Mouse (Mus musculus) left cerebral cortex, adult 11 months (tissue): ENCODE data around the gene Rsph14.

ENCODE experiments used
- DNase-seq: peaks from one replicate; pipeline ENCODE4 v3.0.0; 2022; ENCODE audit warnings: low spot score

The Rsph14 gene

GRCm38 (mm10) chr10:75032395-75032794, at the start of gene Rsph14:
Gene Rsph14 (minus strand): TSS chr10:75032586.
- DNase-seq, result peak; percentile 59

DNA sequence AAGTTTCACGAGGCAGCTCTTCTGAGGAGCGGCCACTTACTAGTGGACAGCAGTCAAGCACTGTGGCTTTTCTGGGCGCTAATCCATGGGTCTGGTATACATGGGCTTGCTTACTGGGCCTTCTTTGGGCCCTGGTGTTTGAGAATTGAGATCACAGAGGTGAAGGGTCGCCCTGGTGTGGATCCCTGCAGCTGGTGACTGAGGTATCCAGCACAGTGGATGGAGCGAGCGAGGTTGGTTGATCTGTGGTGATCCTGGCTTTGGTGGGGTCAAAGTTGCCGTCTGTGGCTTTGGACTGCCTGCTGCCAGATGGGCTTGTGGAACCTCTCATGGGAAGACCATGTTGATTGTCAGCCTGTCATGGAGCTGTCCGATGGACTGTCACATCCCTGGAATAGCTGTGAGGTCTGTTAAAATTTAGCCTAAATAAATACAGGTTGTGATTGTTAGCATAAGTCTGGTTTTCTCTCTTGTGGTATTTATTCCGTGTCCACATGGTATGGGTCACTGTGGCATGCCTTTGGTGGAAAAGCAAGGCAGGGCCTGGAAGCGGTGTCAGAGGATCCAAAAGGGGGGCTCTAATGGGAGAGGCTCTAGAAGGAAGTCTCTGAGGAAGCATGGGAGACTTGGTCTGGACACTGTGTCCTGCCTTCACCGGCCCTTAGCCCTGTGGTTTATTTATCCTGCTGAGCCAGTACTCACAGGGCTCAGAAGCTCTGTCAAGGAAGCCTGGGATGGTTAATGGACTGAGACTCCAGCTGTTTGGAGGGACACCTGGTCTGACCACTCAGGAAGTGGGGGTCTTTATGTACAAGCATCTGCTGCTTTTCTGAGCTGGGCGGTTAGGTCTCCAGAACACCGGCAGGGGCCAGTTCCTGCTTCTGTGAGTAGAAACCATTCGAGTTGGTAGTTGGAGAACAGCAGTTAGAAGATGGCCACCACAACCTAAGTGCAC, 46.1 kb upstream of the Rsph14 start:
- no peak for DNase-seq

GRCm38 (mm10) chr10:75075665-75076064, 43.3 kb upstream of the Rsph14 start:
- no peak for DNase-seq

DNA sequence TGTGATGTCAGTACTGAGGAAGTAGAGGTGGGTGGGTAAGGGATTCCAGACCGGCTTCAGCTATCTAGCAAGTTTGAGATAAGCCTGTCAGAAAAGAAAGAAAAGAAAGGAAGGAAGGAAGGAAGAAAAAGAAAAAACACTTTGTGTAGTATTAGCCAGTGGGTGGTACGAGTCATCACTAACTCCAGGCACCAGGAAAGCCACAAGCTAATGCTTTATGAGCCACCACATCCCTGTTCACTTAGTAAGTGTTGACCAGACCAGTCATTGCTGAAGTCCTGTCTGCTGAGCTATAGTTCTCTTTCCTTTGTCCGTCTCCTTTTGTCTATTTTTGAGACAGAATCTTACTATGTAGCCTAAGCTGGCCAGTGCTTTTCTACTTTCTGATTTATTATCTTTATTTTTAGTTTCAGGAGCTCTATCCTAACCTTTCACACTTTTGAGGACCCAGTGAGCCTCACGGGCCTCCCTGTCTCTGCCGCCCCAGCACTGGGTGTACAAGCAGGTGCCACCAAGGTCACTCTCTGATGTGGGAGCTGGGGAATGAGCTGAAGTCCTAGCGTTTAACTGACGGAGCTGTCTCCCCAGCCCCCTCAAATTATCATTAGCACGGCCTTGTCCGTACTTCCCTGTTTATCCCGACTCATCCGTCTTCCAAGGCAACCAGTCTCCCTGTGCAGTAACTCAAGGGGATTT, 38.0 kb upstream of the Rsph14 start:
- no peak for DNase-seq

DNA sequence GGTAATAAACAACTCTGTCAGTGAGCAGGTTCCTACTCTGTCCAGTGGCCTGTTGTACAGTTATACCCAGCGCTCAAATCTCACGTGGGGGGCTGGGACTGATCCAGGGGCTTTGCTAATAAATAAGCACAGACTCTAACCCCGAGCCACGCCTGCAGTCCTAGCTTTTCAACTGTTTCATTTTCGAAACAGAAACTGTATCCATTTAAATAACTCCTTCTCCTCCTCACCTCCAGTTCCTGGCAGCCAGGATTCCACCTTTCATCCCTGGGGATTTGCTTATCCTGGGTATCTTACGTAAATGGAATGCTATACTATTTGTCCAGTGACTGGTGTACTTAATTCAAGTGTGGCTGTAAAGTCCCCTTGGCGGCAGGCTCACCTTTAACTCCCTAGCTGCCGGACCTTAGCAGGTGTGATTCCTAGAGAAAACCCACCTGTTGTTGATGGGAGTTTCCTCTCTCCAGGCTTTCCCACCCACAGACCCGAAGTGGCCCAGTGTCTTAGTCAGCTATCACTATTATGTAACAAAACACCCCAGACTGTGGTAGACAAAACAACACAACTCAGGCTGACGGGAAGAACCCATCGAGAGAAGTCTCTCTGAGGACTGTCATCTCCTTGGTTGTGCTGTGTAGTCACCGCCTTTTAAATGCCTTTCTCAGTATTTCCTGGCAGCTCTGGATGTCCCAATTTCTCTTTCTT, 36.4 kb upstream of the Rsph14 start:
- no peak for DNase-seq

DNA sequence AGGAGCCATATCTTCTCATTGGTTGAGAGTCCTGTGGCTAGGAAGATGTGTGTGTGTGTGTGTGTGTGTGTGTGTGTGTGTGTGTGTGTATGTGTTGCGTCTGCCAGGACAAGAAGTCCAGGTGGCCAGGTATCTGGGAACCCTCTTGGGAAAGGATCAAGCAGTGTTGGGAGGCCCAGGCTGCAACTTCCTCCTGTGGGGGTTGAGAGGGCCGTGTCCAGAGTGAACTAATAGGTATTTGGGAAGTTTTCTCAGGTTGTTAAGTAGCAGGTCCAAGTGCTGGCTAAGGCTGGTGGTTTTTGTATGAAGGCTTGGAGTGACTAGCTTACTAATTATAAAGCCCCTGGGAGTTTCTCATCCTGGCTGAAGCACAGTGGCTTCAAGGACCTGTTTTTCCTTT, 35.7 kb upstream of the Rsph14 start:
- no peak for DNase-seq

- no peak for DNase-seq
Measured at GRCm38 (mm10) chr10:75067446-75067845, 35.1 kb upstream of the Rsph14 start.

- no peak for DNase-seq
Measured at GRCm38 (mm10) chr10:75065691-75066090, 33.3 kb upstream of the Rsph14 start.

DNA sequence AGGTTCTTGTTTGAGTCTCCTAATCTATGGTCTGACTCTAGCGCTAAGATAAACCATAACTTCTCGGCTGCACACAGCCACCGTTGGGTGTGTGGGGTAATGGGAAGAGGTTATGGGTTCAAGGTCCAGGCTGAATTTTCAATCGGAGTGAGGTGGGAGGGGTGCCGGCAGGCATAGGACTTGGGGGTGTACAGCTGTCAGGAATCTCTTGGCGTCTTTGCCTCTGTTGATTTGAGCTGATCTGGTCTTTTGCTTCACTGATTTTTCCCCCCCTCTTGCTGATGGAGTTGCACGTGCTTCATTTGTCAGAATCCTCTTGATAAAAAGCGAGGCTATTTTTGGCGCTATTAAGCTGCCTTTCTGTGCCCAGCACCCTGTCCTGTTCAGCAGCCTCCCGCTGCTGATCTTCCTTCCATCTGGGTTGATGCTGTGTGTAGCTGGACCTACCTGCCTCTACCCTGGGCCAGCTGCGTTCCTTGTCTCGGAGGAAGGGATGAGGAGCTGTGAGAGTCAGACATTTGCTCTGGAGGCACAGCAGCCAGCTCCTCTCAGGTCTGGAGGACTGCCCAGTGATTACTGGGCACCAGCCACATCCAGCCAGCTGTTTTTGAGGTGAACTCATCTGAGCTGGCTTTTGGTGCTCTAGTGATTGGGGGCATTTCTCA, 31.0 kb upstream of the Rsph14 start:
- DNase-seq, result no peak

DNA sequence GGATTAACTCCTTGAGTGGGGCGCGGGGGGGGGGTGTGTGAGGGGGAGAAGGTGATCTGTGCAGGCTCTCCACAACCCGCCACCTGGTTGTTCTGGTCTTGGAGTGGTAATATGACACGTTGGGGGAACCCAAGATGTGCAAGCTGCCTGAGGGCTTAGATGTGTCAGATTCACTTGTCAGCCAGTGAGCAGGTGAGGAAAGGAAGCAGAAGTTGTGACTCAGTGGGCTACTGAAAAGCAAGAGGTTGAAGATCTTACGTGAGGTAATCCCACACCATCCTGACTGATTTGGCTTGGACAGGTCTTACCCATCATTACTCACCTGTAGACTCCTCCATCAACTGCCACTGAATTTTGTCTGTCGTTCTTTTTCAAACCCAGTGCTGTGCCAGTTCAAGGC, 30.2 kb upstream of the Rsph14 start:
- no peak for DNase-seq

DNA sequence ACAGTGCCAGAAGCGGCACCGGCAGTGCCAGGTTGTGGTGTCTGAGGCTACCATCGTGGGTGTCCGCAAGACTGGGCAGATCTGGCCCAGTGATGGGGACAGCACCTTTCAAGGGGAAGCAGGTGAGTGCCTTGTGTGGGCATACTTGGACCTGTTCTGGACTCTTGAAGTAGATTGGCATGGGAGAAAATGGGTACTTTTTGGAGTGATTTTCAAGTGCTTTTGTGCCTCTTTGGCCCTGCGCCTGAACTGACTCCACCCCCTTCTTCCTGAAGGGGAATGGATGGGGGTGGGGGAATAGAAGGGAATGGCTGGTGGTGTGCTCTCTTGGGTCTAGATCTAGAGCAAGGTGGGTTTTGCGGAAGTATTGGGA, 29.8 kb upstream of the Rsph14 start:
- no peak for DNase-seq

- DNase-seq, result no peak
Measured at GRCm38 (mm10) chr10:75061341-75062188, 29.2 kb upstream of the Rsph14 start.

DNA sequence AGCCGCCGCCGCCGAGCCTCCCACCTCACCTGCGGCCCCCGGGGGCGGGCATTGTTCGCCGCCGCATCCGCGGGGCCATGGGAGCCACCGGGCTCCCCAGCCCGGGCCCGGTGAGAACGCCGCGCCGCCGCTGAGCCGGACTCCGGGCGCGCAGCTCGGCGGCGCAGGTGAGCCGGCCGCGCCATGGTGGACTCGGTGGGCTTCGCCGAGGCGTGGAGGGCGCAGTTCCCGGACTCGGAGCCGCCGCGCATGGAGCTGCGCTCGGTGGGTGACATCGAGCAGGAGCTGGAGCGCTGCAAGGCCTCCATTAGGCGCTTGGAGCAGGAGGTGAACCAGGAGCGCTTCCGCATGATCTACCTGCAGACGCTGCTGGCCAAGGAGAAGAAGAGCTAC, 28.5 kb upstream of the Rsph14 start:
- no peak for DNase-seq

DNA sequence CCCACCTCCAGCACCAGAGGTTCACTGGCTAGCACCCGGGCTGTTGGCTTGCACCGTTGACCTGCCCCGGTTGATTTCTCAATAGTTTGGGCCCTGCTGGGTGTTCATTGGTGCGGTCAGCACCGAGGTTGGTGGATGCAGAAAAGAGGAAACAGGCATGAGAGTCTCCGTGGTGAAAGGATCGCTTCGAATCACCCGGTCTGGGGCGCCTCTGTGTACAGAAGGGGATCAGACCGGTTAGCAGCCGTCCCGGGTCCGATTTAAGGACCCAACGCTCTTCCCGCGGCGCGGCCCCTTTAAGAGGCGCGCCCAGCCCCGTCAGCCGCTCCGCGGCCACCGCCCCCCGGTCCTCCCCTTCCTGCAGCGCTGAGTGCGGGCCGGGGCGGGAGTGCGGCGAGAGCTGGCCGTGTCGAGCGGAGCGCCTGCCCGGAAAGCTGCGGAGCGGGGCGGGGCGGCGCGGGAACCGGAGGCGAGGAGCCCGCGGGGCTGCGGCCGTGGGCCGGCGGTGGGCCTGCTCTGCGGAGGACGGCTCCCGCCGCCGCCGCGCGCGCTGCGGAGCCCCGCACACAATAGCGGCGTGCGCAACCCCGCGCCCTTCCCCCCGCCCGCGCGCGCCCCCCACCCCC, 27.9 kb upstream of the Rsph14 start, which contains the start of gene Bcr:
TSS of gene Bcr (plus strand) at position 376 of the 626 bp plus-strand sequence.
- DNase-seq, result no peak

DNA sequence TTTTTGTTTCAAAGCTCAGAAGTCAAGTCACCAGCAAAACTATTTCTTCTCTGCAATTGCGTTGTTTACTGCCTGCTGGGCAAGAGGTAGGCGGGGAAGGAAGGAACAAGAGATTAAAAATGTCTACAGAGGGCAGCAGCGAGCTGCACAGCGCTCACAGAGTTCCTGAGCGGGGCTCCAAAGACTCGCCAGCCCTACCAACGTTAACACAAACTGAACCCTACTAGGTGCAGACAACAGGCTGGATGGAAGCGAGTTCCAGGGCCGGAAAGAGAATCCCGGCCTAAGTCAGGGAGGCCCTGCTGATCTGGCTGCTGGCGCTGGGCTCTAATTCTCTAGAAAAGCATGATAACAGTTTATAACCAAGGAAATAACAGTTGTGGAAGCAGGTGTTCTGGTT, 27.0 kb upstream of the Rsph14 start:
- peak; percentile 69 for DNase-seq

DNA sequence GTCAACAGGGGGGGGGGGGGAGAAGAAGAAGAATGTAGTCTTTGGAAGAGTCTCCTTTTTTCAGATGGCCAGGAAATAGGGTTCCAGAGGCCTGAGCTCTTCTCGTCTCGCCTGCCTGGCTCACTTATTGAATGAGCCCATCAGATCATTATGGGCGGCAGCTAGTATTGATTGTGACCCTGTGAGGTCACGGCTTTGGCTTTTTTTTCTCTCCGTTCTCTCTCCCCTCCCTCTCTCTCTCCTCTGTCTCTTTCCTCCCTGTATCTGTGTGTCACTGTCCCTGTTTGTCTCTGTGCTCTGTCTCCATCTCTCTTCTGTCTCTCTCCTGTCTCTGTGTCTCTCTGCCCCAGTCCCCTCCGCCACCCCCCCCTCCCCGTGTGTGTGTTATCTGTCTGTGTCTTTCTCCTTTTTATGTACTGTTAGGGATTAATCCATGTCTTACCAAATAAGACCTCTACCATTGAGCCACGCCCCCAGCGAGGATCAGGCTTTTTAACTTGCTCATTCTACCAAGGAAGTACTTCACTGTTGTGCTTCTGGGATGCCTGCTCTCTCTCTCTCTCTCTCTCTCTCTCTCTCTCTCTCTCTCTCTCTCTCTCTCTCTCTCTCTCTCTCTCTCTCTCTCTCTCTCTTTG, 26.5 kb upstream of the Rsph14 start:
- DNase-seq, result no peak

DNA sequence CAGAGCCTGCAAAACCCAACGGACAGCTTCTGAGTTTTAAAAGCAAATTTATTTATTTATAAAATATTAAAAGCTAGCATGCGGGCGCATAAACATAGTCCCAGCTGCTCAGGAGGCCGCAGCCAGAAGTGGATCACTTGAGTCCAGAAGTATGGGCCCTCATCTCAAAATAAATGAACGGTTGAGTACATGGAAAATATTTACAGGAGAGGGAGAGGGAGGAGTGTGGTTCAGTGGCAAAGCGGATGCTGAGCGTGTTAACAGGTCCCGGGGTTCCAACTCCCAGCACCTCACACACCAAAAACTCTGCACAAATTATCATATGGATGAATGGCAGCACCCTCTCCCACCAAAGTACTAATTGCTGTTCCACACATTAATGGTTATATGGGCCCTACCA, 25.9 kb upstream of the Rsph14 start:
- no peak for DNase-seq

DNA sequence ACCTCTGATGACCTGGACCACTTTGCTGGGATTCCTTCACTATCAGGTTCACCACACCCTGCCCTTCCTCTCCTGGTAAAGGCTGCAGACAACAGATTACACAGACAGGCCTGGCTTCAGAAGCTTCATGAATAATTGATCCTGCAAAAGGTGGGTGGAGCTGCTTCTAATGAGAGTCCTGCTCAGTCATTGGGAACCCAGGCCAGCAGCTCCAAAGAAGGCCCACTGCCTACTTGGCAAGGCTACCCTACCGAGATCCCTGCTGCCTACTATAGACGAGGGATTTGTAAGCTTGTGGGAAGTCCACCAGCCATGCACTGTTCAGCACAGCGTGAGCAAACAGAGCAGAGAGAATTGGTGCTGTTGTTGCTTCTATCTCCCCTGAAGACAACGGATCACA, 23.9 kb upstream of the Rsph14 start:
- no peak for DNase-seq

GRCm38 (mm10) chr10:75055672-75056071, 23.3 kb upstream of the Rsph14 start:
- DNase-seq, result no peak

DNA sequence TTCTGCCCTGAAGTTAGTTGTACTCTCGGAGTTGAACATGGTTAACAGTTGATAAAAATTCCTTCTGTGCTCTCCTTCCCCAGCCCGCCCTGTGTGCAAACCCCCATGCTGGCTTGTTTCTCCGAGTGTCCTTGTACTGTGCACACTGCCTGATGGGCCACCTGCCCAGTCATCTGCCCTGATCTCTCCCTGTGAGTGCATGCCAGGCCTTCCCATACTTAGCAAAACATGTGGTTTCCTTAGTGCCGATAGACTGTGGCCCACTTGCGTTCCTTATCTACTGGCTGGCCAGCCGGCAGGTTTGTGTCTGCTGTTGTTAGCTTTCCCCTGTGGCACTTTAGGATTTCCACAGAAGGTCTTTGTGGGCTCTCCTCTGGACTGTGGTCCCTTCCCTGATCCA, 21.7 kb upstream of the Rsph14 start:
- DNase-seq, result no peak
